Mouse (Mus musculus) megakaryocyte, adult 5-6 weeks (primary cell): ENCODE data around the gene Shc2. TPM values are rescaled to one million over a fixed set of nuclear protein-coding genes. Genes with fewer than 3 reads are reported as not detected.
A peak's percentile ranks its signal among the peaks of the same experiment; 100 is the strongest.

Source experiments
- ATAC-seq: 2 replicates; pipeline ENCODE4 v1.8.0; 2016; ENCODE audit warnings: mild to moderate bottlenecking, inconsistent platforms; ENCODE audit not compliant: poor library complexity, severe bottlenecking
- total RNA-seq, 2 experiments: library from RNA; stranded (forward) in 1 of 2; stranded (reverse) in 1 of 2; fragments of 153-499, 151-499 nt in 1 of 2; fragments of 221-1000, 200-1000 nt in 1 of 2; gene quantifications; 2 replicates each; pipeline versions ENCODE4 v1.2.3 to v1.2.4; 2015 to 2017

Gene Shc2
- total RNA-seq (2015) (not detected in 2 replicates), total RNA-seq (2017) (not detected in 2 replicates)

DNA sequence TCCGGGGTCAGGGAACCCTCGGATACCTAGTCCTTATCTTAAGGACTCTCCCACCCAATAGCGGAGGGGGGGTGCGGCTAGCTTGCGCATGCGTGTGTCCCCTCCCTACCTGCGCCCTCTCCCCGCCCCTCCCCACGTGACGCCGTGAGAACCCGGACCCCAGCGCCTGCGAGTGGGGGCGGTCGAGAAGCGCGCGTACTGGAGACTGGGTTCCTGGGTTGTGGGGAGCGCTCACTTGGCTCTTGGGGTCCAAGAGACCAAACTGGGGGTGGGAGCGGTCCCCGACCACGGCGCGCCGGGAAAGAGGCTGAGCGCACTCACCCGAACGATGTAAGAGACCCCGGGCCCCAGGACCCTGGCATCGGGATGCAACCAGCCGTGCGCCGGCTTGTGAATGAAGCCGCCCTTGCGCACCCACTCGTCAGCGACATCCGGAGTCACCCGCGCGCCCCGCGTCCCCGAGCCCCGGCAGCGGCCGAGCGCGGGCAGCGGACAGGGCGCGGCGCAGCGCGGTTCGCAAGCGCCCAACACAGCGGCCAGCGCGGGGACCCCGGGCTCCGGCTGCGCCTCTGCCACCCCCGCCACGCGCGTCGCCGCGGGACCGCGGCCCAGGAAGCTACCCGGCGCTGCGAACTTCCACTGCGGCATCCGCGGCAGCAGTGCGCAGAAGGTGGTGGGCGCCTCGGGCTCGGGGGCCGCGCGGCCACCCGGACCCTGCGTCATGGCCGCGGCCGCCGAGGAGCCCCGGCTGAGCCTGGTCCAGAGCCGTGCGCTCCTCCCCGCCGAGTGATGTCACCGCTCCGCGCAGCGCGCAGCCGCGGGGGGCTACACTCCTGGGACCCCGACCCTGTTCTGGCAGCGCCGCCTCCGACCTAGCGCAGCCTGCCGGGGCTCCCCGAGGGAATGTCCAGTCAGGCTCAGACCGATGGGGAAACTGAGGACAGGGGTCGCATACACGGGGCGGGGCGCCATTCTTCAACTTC, at the start of gene Shc2:
TSS of gene Shc2 (minus strand) at position 791 of the 983 bp plus-strand sequence.
- ATAC-seq: no peak

DNA sequence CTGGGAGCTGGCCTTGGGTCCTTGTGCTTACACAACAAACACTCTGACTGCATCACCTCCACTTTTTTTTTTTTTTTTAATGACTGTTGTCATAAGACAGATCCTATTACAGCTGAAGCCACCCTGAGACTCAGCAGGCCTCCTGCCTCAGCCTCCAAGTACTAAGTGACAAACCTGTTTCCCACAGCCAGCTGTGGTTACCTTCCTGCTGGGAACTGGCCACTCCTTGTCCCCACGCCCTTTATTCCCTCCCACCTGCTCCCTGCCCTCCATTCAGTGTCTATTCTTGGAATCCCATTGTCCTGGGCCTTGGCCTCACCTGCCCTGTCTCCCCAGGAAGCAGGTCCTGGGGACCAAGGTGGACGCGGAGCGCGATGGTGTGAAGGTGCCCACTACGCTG, 49.8 kb upstream of the Shc2 start:
- ATAC-seq: no peak

- ATAC-seq: no peak
Measured at GRCm38 (mm10) chr10:79686691-79687090, 49.0 kb upstream of the Shc2 start.

DNA sequence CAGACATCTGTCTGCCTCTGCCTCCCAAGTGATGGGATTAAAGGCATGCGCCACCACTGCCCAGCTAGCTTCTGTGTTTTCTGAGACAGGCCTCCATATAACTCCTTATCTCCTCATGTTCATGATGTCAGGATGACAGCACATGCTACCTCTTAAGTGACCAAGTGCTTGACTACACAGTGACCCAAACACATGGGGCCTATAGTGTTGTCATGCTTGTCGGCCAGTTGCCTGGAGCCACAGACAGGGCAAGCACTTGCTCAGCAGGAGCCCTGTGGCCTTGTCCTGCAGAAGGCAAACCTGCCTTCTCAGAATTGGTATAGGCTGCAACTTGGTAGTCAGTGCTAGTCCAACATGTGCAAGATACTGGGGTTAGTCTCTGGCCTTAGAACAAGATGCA, 48.5 kb upstream of the Shc2 start:
- no peak for ATAC-seq

DNA sequence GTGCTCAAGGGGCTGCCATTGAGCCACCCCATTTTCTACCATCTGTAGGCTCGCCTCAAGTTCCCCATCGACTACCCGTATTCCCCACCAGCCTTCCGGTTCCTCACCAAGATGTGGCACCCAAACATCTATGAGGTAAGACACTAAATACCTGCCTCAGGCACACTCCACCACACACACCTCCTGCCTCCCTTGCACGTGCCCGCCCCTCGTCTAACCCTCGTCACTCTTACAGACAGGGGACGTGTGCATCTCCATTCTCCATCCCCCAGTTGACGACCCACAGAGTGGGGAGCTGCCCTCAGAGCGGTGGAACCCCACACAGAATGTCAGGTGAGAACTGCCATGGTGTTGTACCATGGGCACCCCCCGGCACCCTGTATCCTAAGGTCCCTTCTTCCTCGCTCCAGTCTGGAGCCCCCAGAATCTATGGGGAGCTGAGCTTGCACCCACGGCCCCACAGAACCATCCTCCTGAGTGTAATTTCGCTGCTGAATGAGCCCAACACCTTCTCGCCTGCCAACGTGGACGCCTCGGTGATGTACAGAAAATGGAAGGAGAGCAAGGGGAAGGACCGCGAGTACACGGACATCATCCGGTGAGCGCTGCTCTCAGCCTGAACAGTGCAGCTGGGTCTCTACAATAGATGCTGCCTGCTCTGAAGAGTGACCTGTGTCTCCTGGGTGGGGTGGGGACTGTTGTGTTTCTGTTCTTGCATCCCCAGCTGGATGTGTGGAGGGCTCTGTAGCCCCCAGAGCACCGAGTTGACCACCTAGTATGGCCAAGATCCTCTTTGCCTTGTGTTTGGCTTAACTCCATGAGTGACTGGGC, 47.3 kb upstream of the Shc2 start:
- no peak for ATAC-seq

DNA sequence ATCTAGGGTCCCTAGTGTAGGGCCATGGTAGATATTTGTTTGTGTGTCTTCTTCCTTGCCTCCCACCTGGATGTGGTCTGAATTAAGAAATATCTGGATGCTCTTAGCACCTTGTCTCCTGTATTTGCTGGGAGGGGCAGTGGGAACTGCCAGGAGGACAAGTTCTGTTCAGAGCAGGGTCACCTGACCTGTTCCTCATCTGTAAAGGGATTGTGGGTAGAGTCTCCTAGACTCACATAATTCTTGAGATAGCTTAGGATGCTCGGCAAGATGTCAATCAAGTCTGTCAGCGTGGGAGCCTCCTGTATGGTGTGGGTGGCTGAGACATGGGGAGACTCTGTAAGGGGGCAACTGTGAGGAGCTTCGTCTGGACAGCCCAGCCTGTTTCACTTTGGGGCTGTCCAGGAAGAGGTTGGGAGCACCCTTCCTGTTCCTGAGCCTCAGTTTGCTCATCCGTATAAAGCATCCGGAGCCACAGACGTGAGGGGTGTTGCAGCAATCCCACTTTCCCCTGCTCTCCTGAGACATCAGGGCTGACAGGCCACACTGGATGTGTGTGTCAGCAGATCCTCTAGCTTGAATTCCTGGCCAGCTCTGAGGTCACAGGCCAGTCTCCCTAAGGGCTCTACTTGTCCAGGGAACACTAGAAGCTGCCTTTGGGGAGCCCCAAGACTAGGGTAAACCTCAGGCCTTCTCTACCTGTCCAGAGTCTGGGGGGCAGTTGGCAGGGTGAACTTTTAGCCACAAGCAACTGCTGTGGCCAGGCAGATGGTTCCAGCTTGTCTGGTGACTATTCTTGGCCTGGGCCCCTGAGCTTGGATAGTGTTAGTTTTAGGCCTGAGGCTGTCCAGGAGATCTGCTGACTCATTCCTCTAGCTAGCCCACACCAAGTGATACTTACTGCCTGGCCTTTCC, 46.3 kb upstream of the Shc2 start:
- no peak for ATAC-seq

DNA sequence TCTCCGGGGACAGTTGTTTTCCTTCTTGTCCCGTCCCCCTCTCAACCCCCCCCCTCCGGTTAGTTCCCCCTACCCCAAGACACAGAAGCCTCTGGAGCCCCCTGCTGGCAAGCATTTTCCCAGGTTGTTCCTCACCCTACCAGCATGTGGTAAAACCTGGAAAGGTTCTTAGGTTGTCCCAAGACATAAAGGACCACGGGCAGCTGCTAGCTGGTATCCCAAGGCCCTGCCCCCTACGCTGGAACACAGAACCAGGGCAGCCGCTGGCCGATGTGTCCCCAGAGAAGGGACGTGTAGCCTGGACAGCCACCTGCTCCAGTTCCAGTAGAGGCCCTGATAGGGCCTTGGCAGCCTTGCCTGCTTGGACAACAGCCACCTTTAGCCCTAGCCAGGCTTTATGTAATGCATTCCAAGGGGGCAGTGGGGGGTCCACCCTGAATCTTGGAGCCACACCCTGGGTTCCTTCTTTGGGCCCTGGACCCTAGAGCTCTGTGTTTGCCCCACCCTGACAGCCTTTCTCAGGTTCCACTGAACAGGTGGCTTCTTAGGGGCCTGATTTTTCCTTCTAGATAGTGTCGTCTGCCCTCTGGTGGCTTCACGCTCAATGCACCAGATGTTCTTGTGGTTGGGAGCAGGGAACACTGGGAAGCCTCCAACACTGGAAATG, 45.3 kb upstream of the Shc2 start:
- no peak for ATAC-seq

- ATAC-seq: no peak
Measured at GRCm38 (mm10) chr10:79682551-79682915, 44.8 kb upstream of the Shc2 start.

DNA sequence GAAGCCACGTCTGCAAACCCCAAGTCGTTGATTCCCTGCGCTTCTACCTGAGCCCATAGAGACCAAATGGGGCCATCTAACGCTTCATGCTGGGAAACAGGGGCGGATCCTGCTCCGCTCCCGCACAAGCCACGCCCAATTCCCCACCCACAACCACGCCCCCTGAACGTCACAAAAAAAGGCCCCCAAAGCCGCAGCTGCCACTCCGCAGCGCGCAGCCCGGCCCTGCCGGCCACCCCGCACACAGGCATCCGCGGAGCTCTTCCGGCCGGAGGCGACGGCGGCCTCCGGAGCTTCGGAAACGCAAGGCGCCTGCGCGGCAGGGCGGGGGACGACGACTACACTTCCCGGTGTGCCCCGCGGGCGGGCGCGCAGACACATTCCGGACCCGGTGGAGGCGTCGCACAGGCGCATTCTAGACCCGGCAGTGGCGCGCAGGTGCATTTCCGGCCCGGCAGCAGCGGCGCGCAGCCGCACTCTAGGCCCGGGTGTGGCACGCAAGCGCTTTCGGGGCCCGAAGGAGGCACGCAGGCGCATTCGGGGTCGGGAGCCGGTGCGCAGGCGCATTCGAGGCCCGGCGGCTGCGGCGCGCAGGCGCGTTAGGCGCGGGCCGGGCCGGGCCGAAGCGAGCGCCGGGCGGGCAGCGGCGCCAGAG, 44.0 kb upstream of the Shc2 start, which contains the start of gene Cdc34:
TSS of gene Cdc34 (plus strand) at position 605 of the 655 bp plus-strand sequence.
- peak; percentile 85 for ATAC-seq

GRCm38 (mm10) chr10:79680606-79681495, 43.1 kb upstream of the Shc2 start:
- ATAC-seq: no peak

GRCm38 (mm10) chr10:79675346-79676035, 37.8 kb upstream of the Shc2 start:
- no peak for ATAC-seq

- ATAC-seq: no peak
Measured at GRCm38 (mm10) chr10:79673054-79673453, 35.3 kb upstream of the Shc2 start.

- ATAC-seq: no peak
Measured at GRCm38 (mm10) chr10:79672088-79672455, 34.4 kb upstream of the Shc2 start.

GRCm38 (mm10) chr10:79671396-79672087, 33.8 kb upstream of the Shc2 start:
- no peak for ATAC-seq

GRCm38 (mm10) chr10:79670071-79670888, 32.6 kb upstream of the Shc2 start:
- peak; percentile 14; the same call in 1 of the 2 replicates for ATAC-seq

GRCm38 (mm10) chr10:79669576-79670057, 31.9 kb upstream of the Shc2 start:
- ATAC-seq: peak; percentile 48
